Mouse (Mus musculus): Measurements from ENCODE around the gene Yae1d1. TPM values are rescaled to one million over a fixed set of nuclear protein-coding genes. Genes with fewer than 3 reads are reported as not detected.

Yae1d1 gene
- polyA plus RNA-seq, 1 experiment from 2014 or later, result 72.3 TPM

Other genes with a start within 250 kb of the Yae1d1 start
- gene Cdk13, start 188.3 kb downstream of the Yae1d1 start, polyA plus RNA-seq (2015; fragmentation: Nextera tagmentation; extraction: Ambion mirVana), result 9.5 and 9.8 TPM in 2 replicates
- 78.8 and 85.1 TPM in 2 replicates for gene Rala, start 49.1 kb downstream of the Yae1d1 start, polyA plus RNA-seq (2015; fragmentation: Nextera tagmentation; extraction: Ambion mirVana)